Mouse (Mus musculus) megakaryocyte, embryonic 14.5 days (primary cell): ENCODE data around the gene Vrk2. TPM values are rescaled to one million over a fixed set of nuclear protein-coding genes. Genes with fewer than 3 reads are reported as not detected.
A peak's percentile ranks its signal among the peaks of the same experiment; 100 is the strongest.

Experiments
- H3K27me3 ChIP-seq: replicated peaks from 2 replicates; pipeline ENCODE3; 2012; ENCODE audit warnings: inconsistent platforms
- H3K36me3 ChIP-seq: replicated peaks from 2 replicates; pipeline ENCODE3; 2012; ENCODE audit warnings: low read length, inconsistent platforms, mixed read lengths
- H3K4me1 ChIP-seq: 2 replicates; pipeline ENCODE4 v1.6.1; 2012; ENCODE audit warnings: inconsistent platforms
- H3K4me3 ChIP-seq: replicated peaks from 2 replicates; pipeline ENCODE3; 2012; ENCODE audit warnings: moderate library complexity, mild to moderate bottlenecking, inconsistent platforms
- H3K9me3 ChIP-seq: 2 replicates; pipeline ENCODE4 v1.6.1; 2012; ENCODE audit warnings: inconsistent platforms
- FLI1 ChIP-seq: IDR thresholded peaks from 2 replicates; pipeline ENCODE4 v1.6.1; 2012; ENCODE audit warnings: low read length, inconsistent platforms, mixed read lengths
- GATA1 ChIP-seq: IDR thresholded peaks from 3 replicates; pipeline ENCODE4 v1.6.1; 2012; ENCODE audit warnings: mixed read lengths, low read length, inconsistent platforms, borderline replicate concordance
- polyA plus RNA-seq: library from polyadenylated mRNA; stranded (reverse); fragments of >175 nt; gene quantifications from 2 replicates; pipeline ENCODE4 v1.2.3, GENCODE M21; 2012; ENCODE audit warnings: low replicate concordance; ENCODE audit not compliant: insufficient read depth

Gene Vrk2
- 5.2 and 9.1 TPM in 2 replicates for polyA plus RNA-seq

DNA sequence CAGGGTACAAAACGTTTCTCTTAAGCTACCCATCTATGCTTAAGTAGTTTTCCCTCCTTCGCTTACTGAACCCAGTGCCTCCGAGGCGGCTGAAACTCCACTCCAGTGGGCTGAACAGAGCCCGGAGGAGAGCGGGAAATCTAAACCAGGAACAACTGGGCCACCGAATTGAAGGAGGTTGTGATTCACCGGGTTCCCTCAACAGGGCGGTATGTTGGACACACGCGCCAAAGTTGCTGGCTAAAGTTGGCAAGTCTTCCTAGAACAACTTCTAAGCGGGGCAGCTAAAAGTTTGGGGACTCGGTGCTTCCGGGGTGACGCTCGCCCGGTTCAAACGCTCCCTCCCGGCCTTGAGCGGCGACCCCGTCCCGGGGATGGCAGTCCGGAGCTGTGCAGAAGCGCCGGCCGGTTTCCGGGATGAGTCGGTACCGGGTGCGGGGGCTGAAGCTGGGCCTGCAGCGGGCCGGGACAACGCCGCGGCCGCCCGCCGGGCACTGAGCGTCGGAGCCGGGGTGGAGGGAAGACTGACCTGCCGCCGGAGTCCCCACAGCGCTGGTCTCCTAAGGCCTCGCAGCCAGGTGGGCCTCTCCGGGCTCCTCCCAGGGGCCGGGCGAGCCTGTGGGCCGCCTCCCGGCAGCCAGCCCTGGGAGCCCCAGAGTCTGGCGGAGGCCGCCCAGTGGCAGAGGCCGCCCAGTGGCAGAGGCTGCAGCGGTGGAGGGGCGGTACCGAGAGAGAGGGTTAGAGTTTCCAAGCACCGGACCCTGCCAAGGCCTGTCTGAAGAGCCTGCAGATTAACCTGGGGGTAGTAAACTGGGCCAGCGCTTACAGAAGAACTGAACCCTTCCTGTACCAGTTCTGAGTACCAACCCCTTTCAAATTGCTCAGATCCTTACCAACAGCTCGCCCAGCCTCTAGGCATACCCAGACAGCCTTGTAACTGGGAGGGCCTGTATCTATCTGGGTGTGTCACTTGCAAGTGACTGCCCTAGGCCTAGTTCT lies at the start of gene Vrk2, which contains the start of gene Gm6899:
Vrk2 (minus strand) TSS at position 939 of the 999 bp plus-strand sequence.
Gm6899 (plus strand) TSS at position 181 of the 999 bp plus-strand sequence.
- Histone ChIP-seq H3K4me1 (peaks cover 44% of the 10 kb centered on the region), H3K27me3 (no peaks in the 10 kb centered on the region), H3K9me3 (no peaks in the 10 kb centered on the region), H3K36me3 (peaks cover 26% of the 10 kb centered on the region), H3K4me3 (peak within 1 kb of the TSS; percentile 95)
- no peak for TF ChIP-seq GATA1
- TF ChIP-seq FLI1, result no peak

DNA sequence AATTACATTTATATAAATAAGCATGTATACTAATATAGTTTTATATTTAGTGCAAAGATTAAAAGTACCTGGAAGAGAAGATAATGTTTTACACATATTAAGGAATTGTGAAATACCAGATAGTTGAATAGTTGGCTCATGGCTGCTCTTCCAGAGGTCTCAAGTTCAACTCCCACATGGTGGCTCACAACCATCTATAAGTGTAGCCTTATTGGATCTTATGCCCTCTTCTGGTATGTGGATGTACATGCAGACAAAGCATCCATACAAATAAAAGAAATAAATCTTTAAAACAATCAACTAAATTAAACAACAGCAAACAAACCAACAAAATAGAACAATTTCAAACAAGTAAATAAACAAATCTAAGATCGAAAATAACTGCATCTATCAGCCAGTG lies 48.3 kb upstream of the Vrk2 start:
- Histone ChIP-seq H3K4me1 (peaks cover 24% of the 10 kb centered on the region), H3K9me3 (no peaks in the 10 kb centered on the region), H3K27me3 (no peaks in the 10 kb centered on the region), H3K4me3 (no peak overlapping the region), H3K36me3 (no peaks in the 10 kb centered on the region)
- TF ChIP-seq GATA1, result no peak
- TF ChIP-seq FLI1, result no peak

- TF ChIP-seq FLI1, result no peak
- TF ChIP-seq GATA1, result no peak
- H3K4me3 ChIP-seq, result peak overlapping the region; percentile 89
These were observed 46.6 kb upstream of the Vrk2 start for GRCm38 (mm10) chr11:26640314-26640785.

DNA sequence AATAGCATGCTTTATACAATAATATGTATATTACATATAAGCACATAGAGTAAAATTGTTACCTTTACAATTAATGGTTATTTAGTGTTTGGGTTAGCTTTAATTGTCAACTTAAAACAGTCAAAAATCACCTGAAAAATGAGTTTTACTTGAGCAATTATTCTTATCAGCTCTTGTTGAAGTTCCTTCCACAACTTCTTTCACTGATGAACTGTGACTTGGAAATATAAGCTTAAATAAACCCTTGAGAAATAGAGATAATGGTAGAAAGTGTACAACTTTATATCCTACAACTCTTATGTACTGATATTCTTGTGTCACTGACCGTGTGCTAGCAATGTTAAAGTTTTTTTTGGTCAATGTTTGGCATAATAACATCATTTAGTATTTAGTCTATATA lies 42.4 kb upstream of the Vrk2 start:
- H3K9me3 ChIP-seq, result no peaks in the 10 kb centered on the region
- TF ChIP-seq FLI1, result no peak
- TF ChIP-seq GATA1, result no peak
- H3K4me3 ChIP-seq, result no peak overlapping the region

More at GRCm38 (mm10) chr11:26640314-26640785, 46.6 kb upstream of the Vrk2 start:
- H3K9me3 ChIP-seq, result no peaks in the 10 kb centered on the region
- peaks cover 30% of the 10 kb centered on the region for H3K4me1 ChIP-seq
- H3K36me3 ChIP-seq, result no peaks in the 10 kb centered on the region
- no peaks in the 10 kb centered on the region for H3K27me3 ChIP-seq

GRCm38 (mm10) chr11:26622727-26623126 lies 28.9 kb upstream of the Vrk2 start:
- Histone ChIP-seq H3K4me3 (no peak overlapping the region), H3K9me3 (no peaks in the 10 kb centered on the region), H3K4me1 (no peaks in the 10 kb centered on the region), H3K36me3 (no peaks in the 10 kb centered on the region), H3K27me3 (no peaks in the 10 kb centered on the region)
- TF ChIP-seq FLI1, result no peak
- TF ChIP-seq GATA1, result no peak

More for the DNA sequence above, 42.4 kb upstream of the Vrk2 start:
- Histone ChIP-seq H3K4me1 (peaks cover 29% of the 10 kb centered on the region), H3K36me3 (no peaks in the 10 kb centered on the region), H3K27me3 (no peaks in the 10 kb centered on the region)

- no peak overlapping the region for H3K4me3 ChIP-seq
- no peaks in the 10 kb centered on the region for H3K4me1 ChIP-seq
- H3K9me3 ChIP-seq, result no peaks in the 10 kb centered on the region
- TF ChIP-seq GATA1, result no peak
- no peak for TF ChIP-seq FLI1
- H3K36me3 ChIP-seq, result no peaks in the 10 kb centered on the region
- no peaks in the 10 kb centered on the region for H3K27me3 ChIP-seq
These were observed 24.9 kb upstream of the Vrk2 start for GRCm38 (mm10) chr11:26618475-26619223.

- H3K36me3 ChIP-seq, result no peaks in the 10 kb centered on the region
- H3K27me3 ChIP-seq, result peaks cover 4% of the 10 kb centered on the region
- no peak for TF ChIP-seq FLI1
- no peaks in the 10 kb centered on the region for H3K9me3 ChIP-seq
- H3K4me3 ChIP-seq, result no peak overlapping the region
- peaks cover 7% of the 10 kb centered on the region for H3K4me1 ChIP-seq
These were observed 15.0 kb upstream of the Vrk2 start for GRCm38 (mm10) chr11:26608795-26609194.

DNA sequence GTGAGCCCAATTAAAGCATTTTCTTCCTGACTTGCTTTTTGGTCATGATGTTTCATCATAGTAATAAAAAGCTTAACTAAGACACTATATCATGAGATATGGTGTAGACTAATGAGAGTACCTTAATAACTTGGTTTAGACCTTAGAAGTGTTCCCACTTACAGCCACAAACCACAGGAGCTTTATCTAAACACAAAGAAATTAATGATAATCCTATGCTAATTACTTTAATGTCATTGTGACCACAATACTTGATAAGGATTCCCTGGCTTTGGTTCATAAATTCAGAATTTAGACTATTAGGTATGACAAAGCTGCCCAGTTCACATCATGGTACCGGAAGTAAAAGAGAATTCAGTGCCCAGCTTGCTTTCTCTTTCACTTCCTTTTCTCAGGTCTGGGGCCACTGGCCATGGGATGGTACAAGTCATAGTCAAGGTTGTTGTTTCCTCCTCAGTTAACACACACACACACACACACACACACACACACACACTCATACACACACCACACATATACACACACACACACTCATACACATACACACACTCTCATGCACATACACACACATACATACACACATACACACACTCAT lies 10.4 kb upstream of the Vrk2 start:
- TF ChIP-seq FLI1 (no peak), GATA1 (no peak)
- Histone ChIP-seq H3K9me3 (no peaks in the 10 kb centered on the region), H3K36me3 (no peaks in the 10 kb centered on the region), H3K4me1 (peaks cover 24% of the 10 kb centered on the region), H3K4me3 (no peak overlapping the region), H3K27me3 (peaks cover 4% of the 10 kb centered on the region)

GRCm38 (mm10) chr11:26601571-26602175 lies 7.9 kb upstream of the Vrk2 start:
- Histone ChIP-seq H3K9me3 (no peaks in the 10 kb centered on the region), H3K4me1 (peaks cover 43% of the 10 kb centered on the region), H3K27me3 (no peaks in the 10 kb centered on the region), H3K36me3 (no peaks in the 10 kb centered on the region), H3K4me3 (no peak overlapping the region)
- TF ChIP-seq FLI1 (no peak), GATA1 (no peak)
